Mouse (Mus musculus) liver, embryonic 14.5 days (tissue): ENCODE measurements around the gene Slc39a1. TPM values are rescaled to one million over a fixed set of nuclear protein-coding genes. Genes with fewer than 3 reads are reported as not detected.
A peak's percentile ranks its signal among the peaks of the same experiment; 100 is the strongest.

Experiments
- ATAC-seq: fragments of 200-750 bp; cut with Nextera tagmentation; 2 replicates; pipeline ENCODE4 v1.8.0; 2017; ENCODE audit warnings: moderate number of reproducible peaks, mild to moderate bottlenecking, moderate library complexity; ENCODE audit not compliant: insufficient read depth
- DNase-seq, 3 experiments: peaks; one replicate each; pipeline ENCODE4 v3.0.0-alpha.2; 2012 to 2013; ENCODE audit warnings: low read depth in 3 of 3, low spot score in 3 of 3
- H3K27ac ChIP-seq: fragments of 300-500 bp; sonication (generic); 2 replicates; pipeline ENCODE4 v1.5.1; 2014; ENCODE audit warnings: moderate library complexity, mild to moderate bottlenecking, control low read depth, inconsistent platforms
- H3K27me3 ChIP-seq: fragments of 300-500 bp; sonication (generic); 2 replicates; pipeline ENCODE4 v1.6.1; 2014; ENCODE audit warnings: mild to moderate bottlenecking, low read length, moderate library complexity; ENCODE audit not compliant: control insufficient read depth, insufficient read depth
- H3K36me3 ChIP-seq: fragments of 300-500 bp; sonication (generic); replicated peaks from 2 replicates; pipeline ENCODE4 v1.6.1; 2014; ENCODE audit warnings: low read depth; ENCODE audit not compliant: control insufficient read depth, insufficient read depth
- H3K4me1 ChIP-seq, 2 experiments: fragments of 200-500 bp in 1 of 2; fragments of 300-500 bp in 1 of 2; sonication (generic) in 1 of 2; replicated peaks; 2 replicates each; pipeline ENCODE4 v1.6.1; 2012 to 2014; ENCODE audit warnings: antibody characterized with exemption in 1 of 2, inconsistent platforms in 1 of 2, low read length in 1 of 2; ENCODE audit not compliant: control insufficient read depth in 2 of 2, insufficient read depth in 2 of 2
- H3K4me2 ChIP-seq: fragments of 300-500 bp; sonication (generic); 2 replicates; pipeline ENCODE4 v1.6.1; 2014; ENCODE audit warnings: low read depth, mild to moderate bottlenecking, control low read depth, moderate library complexity
- H3K4me3 ChIP-seq, 2 experiments: fragments of 200-500 bp in 1 of 2; fragments of 300-500 bp in 1 of 2; sonication (generic) in 1 of 2; 2 replicates each; pipeline ENCODE4 v1.5.1; 2012 to 2014; ENCODE audit warnings: low read depth in 2 of 2, low read length in 2 of 2, mild to moderate bottlenecking in 2 of 2, control low read depth in 1 of 2, inconsistent platforms in 1 of 2, moderate library complexity in 1 of 2; ENCODE audit not compliant: insufficient read depth in 1 of 2
- H3K9ac ChIP-seq: fragments of 300-500 bp; sonication (generic); replicated peaks from 2 replicates; pipeline ENCODE4 v1.6.1; 2014; ENCODE audit warnings: mild to moderate bottlenecking, control low read depth, moderate library complexity
- H3K9me3 ChIP-seq: fragments of 300-500 bp; sonication (generic); 2 replicates; pipeline ENCODE4 v1.6.1; 2016; ENCODE audit warnings: low read length, mixed read lengths; ENCODE audit not compliant: control insufficient read depth
- CTCF ChIP-seq: IDR thresholded peaks from 2 replicates; pipeline ENCODE4 v1.5.1; 2016; ENCODE audit warnings: antibody characterized with exemption, low read depth, control low read depth
- EP300 ChIP-seq: IDR thresholded peaks from 2 replicates; pipeline ENCODE4 v1.6.1; 2016; ENCODE audit warnings: antibody characterized with exemption, low read depth
- WGBS: fragments of 180-500 bp; shearing (Covaris S2); extraction: QIAGEN DNeasy Blood & Tissue Kit; methylation state at CpG from one replicate; pipeline ENCODE4 v1.1.7; 2014; ENCODE audit not compliant: insufficient replicate concordance; 5-methylcytosine and 5-hydroxymethylcytosine counted together
- polyA plus RNA-seq, 2 experiments: library from polyadenylated mRNA; depleted of rRNA in 1 of 2; stranded (reverse) in 1 of 2; unstranded in 1 of 2; fragments of >200 nt; fragmentation: Nextera tagmentation in 1 of 2; extraction: Ambion mirVana in 1 of 2; gene quantifications; 2 replicates each; pipeline versions ENCODE4 v1.2.1 to v1.2.3; 2012 to 2014

Slc39a1 gene
- polyA plus RNA-seq (2012; rRNA removed) (9.8 and 10.8 TPM in 2 replicates), polyA plus RNA-seq (2014; fragmentation: Nextera tagmentation; extraction: Ambion mirVana) (24.1 and 24.9 TPM in 2 replicates)

DNA sequence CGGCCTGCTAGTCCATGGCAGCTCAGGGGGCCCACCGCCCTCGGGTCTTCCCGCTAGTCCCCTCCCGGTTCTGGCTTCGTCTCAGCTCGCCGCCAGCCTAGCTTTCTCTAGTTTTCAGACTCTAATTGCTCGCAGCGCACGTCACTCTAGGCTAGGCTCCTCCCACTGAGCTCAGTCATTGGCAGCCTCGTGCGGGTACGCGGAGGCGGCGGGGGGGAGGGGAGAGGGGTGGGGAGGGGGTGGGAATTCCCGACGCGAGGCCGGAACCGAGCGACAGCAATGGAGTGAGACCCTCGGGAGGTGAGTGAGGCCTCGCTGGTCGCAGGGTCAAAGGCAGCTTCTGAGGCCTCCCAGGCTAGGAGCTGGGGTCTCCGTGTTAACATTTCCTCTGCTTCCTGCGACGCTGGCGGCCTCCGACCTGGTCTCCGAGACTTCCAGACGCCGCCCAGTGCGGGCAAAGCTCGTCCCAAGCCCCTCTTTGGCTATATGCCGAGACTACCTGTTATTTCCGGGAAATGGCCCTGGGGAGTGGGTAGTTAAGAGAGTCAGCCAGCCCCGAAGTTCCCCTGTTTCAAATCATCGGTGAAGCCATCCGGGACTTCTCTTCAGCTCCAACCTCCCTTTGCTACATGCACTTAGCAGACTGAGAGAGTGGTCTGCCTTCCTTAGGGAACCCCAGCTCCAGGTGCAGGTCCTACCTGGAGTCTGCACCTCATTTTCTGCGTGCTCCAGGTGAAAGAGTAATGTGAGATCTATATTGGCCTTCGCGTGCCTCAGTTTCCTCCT is at the start of gene Slc39a1:
Gene Slc39a1 (plus strand): TSS at position 213 of the 786 bp plus-strand sequence.
- WGBS, result under 1% methylated on average over 44 of the region's 44 CpGs
- H3K36me3 ChIP-seq, result no peaks in the 10 kb centered on the region; the same call in 1 of the 2 replicates
- peak within 1 kb of the TSS; percentile 69 to 89 for H3K4me3 ChIP-seq

DNA sequence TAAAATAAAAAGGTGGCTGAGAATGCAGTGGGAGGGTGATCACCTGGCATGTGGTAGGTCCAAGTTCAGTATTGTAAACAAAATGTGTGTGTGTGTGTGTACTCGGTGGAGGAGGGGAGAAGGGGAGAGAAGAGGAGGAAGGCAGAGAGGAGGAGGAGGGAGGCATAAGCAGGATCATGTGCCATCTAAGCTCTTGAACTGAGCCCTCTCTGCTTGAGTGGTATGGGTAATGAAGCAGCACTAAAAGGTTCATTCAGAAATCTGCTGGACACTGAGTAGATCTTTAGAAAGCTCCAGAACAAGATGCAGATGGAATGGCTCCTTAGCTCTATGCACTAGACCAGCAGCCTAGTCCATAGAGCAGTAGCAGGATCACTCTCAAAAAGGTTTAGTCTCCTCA is 45.1 kb upstream of the Slc39a1 start:
- no peak overlapping the region for H3K4me2 ChIP-seq
- ATAC-seq (no peak), DNase-seq (no peak)
- H3K9me3 ChIP-seq, result no peaks in the 10 kb centered on the region
- no peak for TF ChIP-seq CTCF
- no peak for TF ChIP-seq EP300
- H3K4me1 ChIP-seq, result no peaks in the 10 kb centered on the region
- peaks cover 5% of the 10 kb centered on the region; the same call in 1 of the 2 replicates for H3K36me3 ChIP-seq
- no peak overlapping the region for H3K27ac ChIP-seq
- H3K9ac ChIP-seq, result no peak overlapping the region
- H3K4me3 ChIP-seq, result no peak overlapping the region
- WGBS, result 61% methylated on average over 1 of the region's 1 CpGs
- H3K27me3 ChIP-seq, result no peaks in the 10 kb centered on the region

More for the DNA sequence above, at the start of gene Slc39a1:
- Histone ChIP-seq H3K4me1 (peaks cover 4 to 9% of the 10 kb centered on the region in 2 experiments), H3K9ac (peak within 1 kb of the TSS; percentile 73), H3K27ac (peak within 1 kb of the TSS; percentile 46), H3K4me2 (peak within 1 kb of the TSS; percentile 79), H3K9me3 (no peaks in the 10 kb centered on the region), H3K27me3 (no peaks in the 10 kb centered on the region)
- TF ChIP-seq CTCF (peak; percentile 11; the same call in 1 of the 2 replicates), EP300 (no peak)
- ATAC-seq (peak; percentile 90), DNase-seq (peak; percentile 79 to 83 (median 82))

DNA sequence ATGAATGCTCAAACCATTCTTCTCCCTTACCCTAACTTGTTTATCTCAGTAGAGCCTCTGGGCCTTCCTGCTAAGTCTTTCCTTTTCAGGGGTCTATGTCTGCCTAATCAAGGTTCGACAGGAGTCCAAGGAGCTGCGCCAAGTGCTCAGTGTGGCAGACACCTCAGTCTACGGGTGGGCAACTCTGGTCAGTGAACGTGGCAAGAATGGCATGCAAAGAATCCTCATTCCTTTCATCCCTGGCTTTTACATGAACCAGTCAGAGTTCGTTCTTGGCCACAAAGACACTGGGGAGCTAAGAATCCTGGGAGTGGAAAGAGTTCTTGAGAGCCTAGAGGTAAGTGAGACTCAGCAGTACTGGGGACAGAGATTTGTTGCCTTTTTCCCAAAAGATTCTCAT is 44.4 kb upstream of the Slc39a1 start:
- H3K9ac ChIP-seq, result no peak overlapping the region
- H3K36me3 ChIP-seq, result peaks cover 12% of the 10 kb centered on the region
- TF ChIP-seq EP300 (no peak), CTCF (no peak)
- H3K4me3 ChIP-seq, result no peak overlapping the region
- H3K27ac ChIP-seq, result no peak overlapping the region
- WGBS, result 58% methylated on average over 5 of the region's 5 CpGs
- H3K4me2 ChIP-seq, result no peak overlapping the region
- ATAC-seq, result no peak
- H3K9me3 ChIP-seq, result no peaks in the 10 kb centered on the region
- DNase-seq, result no peak
- H3K27me3 ChIP-seq, result no peaks in the 10 kb centered on the region
- no peaks in the 10 kb centered on the region for H3K4me1 ChIP-seq

DNA sequence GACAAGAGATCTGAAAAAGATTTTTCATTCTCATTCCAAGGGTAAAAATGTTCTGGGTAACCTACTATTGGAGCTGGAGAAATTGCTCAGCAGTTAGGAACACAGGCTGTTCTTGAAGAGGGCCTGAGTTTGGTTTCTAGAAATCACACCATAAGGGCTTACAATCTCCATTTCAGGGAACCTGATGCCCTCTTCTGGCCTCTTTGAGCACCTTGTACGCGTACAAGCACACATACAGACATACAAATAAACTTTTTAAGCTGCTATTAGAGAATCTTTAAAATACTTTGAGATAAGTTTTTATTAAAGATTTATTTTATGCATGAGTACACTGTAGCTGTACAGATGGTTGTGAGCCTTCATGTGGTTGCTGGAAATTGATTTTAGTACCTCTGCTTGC is 43.4 kb upstream of the Slc39a1 start:
- no peak overlapping the region for H3K9ac ChIP-seq
- no peaks in the 10 kb centered on the region for H3K4me1 ChIP-seq
- H3K27ac ChIP-seq, result no peak overlapping the region
- H3K36me3 ChIP-seq, result peaks cover 20% of the 10 kb centered on the region
- TF ChIP-seq CTCF, result no peak
- no peak for TF ChIP-seq EP300
- H3K9me3 ChIP-seq, result no peaks in the 10 kb centered on the region
- H3K4me3 ChIP-seq, result no peak overlapping the region
- DNase-seq (no peak), ATAC-seq (no peak)
- H3K4me2 ChIP-seq, result no peak overlapping the region
- H3K27me3 ChIP-seq, result no peaks in the 10 kb centered on the region
- WGBS, result 86% methylated on average over 2 of the region's 2 CpGs

DNA sequence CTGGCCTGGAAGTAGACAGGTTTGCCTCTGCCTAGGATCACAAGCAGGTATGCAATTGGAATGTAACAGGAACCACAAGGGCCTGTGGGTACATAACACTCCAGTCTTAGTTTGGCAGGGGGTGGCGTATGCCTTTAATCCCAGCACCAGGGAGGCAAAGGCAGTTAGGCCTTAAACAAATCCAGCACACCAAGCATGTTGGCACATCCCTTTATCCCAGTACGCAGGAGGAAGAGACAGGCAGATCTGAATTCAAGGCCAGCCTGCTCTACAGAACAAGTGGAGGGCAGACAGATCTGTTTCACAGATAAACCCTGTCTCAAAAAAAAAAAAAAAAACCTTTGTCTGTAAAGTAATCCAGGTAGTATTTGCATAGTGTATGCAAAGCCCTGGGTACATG is 39.3 kb upstream of the Slc39a1 start:
- peaks cover 15 to 19% of the 10 kb centered on the region in 2 experiments for H3K4me1 ChIP-seq
- H3K27ac ChIP-seq, result no peak overlapping the region
- DNase-seq, result no peak
- H3K9ac ChIP-seq, result no peak overlapping the region
- no peaks in the 10 kb centered on the region for H3K9me3 ChIP-seq
- no peak for ATAC-seq
- H3K27me3 ChIP-seq, result no peaks in the 10 kb centered on the region
- no peak overlapping the region for H3K4me3 ChIP-seq
- TF ChIP-seq EP300 (no peak), CTCF (no peak)
- no peak overlapping the region for H3K4me2 ChIP-seq
- H3K36me3 ChIP-seq, result peaks cover 52% of the 10 kb centered on the region
- 86% methylated on average over 2 of the region's 2 CpGs for WGBS
